Mouse (Mus musculus): ENCODE results near the gene Gprc6a.

Gprc6a gene

GRCm38 (mm10) chr10:51584919-51585318 lies 46.3 kb downstream of the Gprc6a start:
- no peak for DNase-seq

DNA sequence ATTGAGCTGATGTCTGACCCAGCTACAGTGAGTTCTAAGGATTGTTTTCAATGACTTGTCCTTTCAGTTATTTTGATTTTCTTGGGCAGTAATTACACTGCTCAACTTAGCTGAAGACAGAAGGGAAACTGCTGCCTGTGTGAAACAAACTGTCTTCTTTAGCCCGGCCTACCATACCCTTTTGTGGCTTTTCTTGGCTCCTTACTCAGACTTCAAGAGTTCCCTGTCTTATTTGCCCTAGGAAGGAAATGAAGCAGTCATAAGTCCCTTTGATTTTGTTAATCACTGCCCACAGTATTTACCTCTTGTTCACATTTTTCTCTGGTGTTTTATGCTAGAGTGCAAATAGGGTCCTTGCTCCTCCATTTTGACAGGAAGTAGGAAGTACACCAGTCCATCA lies 46.9 kb downstream of the Gprc6a start:
- DNase-seq: no peak

DNA sequence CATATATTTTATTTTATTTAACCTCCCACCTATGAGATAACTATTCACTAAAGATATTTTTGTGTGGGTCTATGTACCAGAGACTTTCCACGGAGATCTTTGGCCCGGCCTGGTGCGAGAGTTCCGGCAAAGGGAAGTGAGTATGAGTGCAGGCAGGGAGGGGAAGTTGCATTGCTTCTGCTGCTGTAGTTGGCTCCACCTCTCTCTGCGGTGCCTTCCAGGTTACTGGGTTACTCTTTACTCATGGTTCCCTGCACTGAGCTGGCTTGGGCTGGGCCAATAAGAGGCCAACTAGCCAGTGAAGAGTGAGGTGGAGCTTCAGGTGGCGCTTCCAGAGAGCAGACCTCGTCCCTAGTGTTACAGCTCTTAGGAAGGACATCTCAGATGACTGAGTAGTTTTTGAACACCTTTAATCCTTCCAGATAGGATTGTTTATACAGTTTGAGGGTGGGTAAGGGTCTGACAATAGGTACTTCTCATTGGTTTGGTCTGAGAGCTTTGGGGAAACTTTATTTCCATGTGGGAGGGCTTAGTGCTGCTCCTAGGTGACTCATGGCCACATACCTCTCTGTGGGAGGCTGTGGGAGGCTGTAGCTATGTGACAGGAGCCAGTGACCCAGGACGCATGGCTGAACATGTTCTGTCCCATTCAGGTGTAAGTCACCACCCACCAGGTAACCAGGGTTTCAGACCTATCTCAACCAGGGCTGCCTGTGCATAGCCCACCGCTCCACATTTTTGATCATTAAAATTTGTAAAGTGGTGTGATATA lies 59.9 kb downstream of the Gprc6a start:
- DNase-seq: no peak

All from kidney, postnatal 4 days (tissue).